Mouse (Mus musculus): ENCODE data around the gene Mdm1.

GRCm38 (mm10) chr10:118125776-118126445 lies 15.7 kb upstream of the Mdm1 start:
- TF ChIP-seq MAX (IDR thresholded peaks at IDR 0.05; ENCODE audit: low read depth) (no peak), POLR2A (IDR thresholded peaks at IDR 0.05; ENCODE audit: insufficient read length, low read depth) (no peak)

Measured in myocyte (in vitro differentiated cells).